Mouse (Mus musculus) spleen, postnatal 14 days (tissue): Measurements from ENCODE around the gene Dmrtb1.

ENCODE experiments used
- DNase-seq, 2 experiments: peaks; one replicate each; pipeline ENCODE4 v3.0.0; 2021 to 2022; ENCODE audit warnings: low spot score in 2 of 2

Dmrtb1 gene

GRCm38 (mm10) chr4:107684130-107684529 lies at the start of gene Dmrtb1:
TSS of gene Dmrtb1 (minus strand) at chr4:107684230.
- DNase-seq, result no peak

DNA sequence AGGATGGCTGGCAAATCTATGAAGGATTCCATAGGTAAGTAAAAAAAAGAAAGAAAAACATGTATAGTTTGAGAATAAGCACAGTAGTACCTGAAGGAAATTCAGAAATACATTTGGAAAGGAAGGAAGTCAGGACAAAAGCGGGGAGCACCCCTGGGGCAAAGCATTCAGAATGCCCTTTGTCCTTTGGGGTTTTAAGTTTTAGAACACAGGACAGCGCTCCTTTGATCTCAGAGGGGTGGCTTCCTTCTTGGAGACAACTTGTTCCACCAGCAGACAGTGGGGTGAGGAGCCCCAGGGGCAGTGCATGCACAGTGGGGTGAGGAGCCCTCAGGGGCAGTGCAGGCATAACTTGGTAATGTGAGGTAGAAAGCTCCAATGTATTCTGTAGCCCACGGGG lies 49.6 kb upstream of the Dmrtb1 start:
- DNase-seq, result no peak

- no peak for DNase-seq
These were observed 48.6 kb upstream of the Dmrtb1 start for GRCm38 (mm10) chr4:107732624-107733023.

GRCm38 (mm10) chr4:107732182-107732581 lies 48.2 kb upstream of the Dmrtb1 start:
- no peak for DNase-seq

GRCm38 (mm10) chr4:107731088-107731465 lies 47.0 kb upstream of the Dmrtb1 start:
- DNase-seq, result no peak

DNA sequence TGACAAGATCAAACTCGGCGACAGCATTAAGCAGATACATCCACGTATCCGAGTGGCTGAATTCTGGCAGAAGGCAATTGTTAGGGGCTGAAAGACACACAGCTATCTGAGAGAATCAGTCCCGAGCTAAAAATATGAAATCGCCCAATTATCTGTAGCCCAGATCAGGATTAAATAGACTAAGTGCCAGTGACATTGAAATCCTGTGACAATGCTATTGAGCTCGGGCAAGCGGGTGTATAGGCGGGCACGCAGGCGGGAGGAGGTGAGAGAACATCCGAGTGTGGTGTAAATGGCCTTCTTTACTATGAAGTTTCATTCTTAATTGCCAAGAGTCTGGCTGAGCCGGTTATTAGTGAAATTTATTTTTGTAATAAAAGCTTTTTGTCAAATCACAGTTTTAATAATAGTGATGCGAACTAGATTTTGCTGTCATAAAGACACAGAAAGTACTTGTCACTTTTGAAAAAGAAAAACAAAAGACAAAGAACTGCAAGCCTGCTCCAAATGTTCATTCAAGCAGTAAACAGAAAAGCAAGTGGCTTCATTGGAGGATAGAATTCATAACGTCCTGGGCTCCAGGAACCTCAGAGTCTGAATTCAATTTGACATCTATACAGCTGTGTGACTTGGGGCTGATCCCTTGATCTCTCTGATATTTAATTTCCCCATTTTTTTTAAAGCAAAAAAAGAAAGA lies 46.5 kb upstream of the Dmrtb1 start:
- DNase-seq, result no peak

DNA sequence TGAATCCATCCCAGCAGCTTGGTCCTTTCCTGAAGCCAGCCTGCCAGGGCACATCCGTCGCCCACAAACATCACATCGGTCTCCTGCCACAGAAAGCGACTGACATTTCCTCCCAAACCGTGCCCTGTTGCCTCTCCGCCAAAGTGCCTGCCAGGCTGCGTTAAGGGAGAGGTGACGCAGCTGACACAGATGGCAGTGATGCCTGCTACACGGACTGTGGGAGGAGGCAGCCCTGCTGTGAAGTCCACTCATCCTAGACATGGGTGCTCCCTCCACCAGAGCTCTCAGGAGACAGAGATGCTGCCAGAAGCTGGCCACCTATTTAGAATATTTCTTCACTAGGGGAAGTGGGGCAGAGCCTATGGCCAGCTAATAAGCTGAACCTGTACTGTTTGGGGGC lies 41.4 kb upstream of the Dmrtb1 start:
- DNase-seq, result no peak

GRCm38 (mm10) chr4:107720043-107720830 lies 36.2 kb upstream of the Dmrtb1 start:
- DNase-seq, result no peak

DNA sequence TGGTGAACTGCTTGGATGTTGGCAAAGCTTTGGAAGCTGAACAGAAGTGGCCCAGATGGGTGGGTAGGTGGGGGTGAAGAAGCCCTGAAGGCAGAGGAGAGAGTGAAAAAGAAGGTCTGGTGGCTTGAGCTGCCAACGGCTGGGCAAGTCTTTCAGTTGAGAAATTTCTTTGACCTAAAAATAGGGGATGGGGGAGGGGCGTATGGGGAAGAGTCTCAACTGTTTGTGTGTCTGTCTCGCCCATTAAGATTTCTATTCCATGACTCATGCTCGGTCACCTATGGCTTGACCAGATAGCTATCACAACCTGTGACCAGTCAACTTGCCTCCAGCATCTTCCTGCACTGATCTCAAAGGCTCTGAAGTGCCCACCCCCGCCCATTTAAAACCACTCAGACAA lies 35.1 kb upstream of the Dmrtb1 start:
- no peak for DNase-seq

DNA sequence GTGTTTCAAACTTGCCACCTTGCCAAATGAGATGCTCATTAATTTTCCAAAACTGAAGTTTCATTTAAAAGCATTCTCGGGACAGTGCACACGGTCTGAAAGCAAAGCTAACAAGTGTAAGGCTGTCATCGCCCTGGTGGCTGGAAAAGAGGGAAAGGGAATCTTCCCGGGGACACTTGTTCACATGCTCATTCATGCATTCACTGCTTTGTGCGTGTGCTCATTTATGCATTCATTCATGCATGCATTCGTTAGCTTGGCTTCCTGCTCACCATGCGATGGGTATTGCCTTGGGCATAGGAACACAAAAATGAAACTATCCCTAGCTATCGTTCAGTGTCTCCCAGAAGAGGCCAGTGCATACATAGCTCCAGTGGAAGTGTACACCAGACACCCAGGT lies 34.7 kb upstream of the Dmrtb1 start:
- no peak for DNase-seq

- DNase-seq, result no peak
These were observed 33.8 kb upstream of the Dmrtb1 start for GRCm38 (mm10) chr4:107717718-107718313.

DNA sequence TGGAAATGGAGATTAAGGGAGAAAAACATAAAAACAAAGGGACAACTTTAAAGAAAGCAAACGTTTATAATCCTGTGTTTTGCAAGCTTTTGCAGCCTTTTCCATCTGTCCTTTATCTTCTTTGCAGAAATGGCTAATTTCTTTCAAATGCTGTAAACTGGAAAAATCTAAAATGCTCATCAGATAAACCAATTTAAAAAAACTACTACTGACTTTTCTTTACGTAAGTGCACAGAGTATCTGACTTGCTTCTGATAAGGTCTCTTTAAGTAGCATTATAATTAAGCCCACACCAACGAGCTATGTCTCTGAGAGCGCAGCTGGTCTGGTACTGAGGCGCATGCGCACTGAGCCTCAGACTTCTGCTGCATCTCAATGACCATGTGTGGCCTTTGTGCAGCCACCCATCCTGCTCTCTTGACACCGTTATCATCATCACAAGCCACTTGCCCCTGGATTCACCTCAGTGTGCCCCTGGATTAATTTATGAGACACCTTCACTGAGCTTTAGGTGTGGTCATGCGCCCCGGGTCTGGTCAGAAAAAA lies 32.8 kb upstream of the Dmrtb1 start:
- DNase-seq, result no peak

- DNase-seq, result no peak
These were observed 22.9 kb upstream of the Dmrtb1 start for GRCm38 (mm10) chr4:107706884-107707283.

- no peak for DNase-seq
These were observed 20.2 kb upstream of the Dmrtb1 start for GRCm38 (mm10) chr4:107704185-107704584.

- no peak for DNase-seq
These were observed 17.6 kb upstream of the Dmrtb1 start for GRCm38 (mm10) chr4:107701679-107702078.

GRCm38 (mm10) chr4:107701116-107701515 lies 17.1 kb upstream of the Dmrtb1 start:
- DNase-seq, result no peak

DNA sequence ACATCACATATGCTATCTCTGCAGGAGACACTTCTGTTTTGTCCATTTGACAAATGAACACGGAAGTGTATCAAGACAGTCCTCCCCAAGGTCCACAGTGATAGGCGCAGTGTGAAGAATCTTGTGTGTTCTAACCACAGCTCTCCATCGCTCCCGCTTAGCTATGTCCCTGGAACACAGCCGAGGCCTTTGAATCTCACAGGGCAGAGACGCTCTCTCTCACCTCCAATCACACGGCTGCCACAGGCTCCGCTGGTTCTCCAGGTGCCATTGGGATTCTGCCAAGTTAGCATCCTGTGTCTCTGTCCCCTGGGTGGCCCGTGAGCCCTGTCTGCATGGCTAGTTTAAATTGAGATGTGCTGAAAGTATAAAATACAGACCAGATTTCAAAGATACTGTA lies 15.2 kb upstream of the Dmrtb1 start:
- no peak for DNase-seq

- DNase-seq, result no peak
These were observed 9.8 kb upstream of the Dmrtb1 start for GRCm38 (mm10) chr4:107693816-107694215.

DNA sequence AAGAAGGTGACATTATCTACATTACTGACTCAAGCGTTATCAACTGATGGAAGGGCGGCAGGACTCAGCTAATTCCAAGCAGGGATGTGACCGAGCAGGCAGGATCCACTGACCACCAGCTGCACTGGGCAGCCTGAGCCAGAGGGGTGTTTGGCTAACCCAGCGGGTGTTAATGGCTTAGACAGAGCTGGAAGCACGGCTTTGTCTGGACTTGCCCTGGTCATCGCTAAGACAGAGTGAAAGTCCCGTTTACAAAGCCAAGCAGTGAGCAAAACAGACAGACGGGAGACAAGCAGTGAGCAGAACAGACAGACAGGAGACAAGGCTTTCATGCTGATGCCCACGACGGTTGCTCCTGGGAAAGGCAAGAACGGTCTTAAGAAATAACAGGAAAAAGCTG lies 4.2 kb upstream of the Dmrtb1 start:
- DNase-seq, result no peak

- DNase-seq, result no peak
These were observed 3.1 kb upstream of the Dmrtb1 start for GRCm38 (mm10) chr4:107687127-107687526.

DNA sequence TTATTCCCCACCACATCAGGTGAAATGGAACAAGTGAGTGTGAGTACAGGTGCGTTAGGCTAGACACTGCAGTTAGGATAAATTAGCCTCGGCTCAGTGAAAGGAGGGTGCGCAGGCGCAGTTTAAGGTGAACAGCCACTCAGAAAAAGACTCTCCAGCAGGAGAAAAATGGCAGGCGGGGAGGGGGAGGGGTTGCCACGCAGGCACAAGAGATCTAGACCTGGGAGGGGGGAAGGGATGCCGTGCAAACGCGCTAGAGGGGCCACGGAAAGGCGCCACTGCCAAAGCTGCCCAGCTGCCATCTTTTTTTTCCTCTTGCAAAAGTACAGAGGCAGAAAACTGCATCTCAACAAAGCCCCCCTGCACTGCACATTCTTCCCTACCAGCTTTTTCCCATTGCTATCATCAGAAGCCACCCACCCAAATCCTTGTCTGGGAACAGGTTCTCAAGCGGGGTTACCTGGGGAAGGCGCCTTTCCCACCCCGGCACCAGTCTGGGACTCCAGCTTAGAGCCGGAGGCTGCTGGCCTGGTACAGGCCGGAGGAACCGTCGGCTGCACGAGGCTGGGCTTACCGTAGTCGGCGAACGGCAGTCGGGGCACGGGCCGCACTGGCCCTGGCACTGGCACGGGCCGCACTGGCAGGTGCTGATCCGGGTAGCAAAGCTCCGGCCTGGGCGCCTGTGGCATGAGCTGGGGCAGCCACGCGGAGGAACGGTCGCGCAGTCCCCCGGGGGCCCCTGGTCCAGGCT lies 849 bp downstream of the Dmrtb1 start:
- DNase-seq, result no peak
